In the genomic region with DNA sequence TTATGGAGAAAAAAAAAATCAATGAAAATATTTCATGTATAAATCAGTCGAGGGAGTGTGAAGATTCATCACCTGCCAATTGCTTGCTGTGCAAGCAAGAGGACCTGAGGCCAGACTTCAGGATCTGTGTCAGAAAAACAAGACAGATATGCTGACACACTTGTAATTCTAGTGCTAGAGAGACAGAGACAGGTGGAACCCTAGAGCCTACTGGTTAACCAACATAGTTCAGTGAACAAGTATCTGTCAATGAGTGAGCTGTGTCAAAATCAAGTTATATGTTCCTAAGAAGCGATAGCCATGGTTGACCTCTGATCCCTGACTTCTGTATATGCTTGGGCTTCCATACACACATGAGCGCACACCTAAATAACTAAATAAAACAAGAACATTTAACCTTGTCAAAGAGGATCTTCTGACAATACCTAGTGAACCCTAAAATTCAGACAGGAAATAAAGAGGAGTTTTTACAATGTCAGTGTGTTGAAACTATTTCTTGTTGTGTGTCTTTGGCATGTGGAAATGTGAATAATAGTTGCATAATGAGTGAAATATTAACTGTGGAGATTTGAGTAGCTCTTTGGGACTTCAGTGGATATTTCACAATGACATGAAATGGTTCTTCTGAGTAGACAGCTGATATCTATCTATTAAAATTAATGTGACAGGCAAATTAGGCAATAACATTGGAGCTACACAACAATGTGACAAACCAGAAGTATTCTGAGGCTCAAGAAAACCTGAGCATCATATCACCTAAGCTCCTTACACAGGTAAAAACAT, we compare ENCODE assay signal across 21 mouse cellular contexts. TPM values are rescaled to one million over a fixed set of nuclear protein-coding genes. Genes with fewer than 3 reads are reported as not detected.
DNase-seq lines count a peak whose midpoint lies in the region; ATAC-seq and TF ChIP-seq lines count a peak whose summit lies in the region.
"Had no signal": no experiment of that assay in that cellular context is flagged by ENCODE, and none has a peak within 500 bp of the region (broad histone marks: within the 10 kb centered on the region; RNA-seq: fewer than 3 reads in every experiment).

No protein-coding gene starts in this region.

- no peak overlapping the region for H3K4me3 ChIP-seq in intestine, postnatal 0 days (ENCODE audit: low read depth, low read length)
- H3K4me3 ChIP-seq in intestine, embryonic 15.5 days (replicated peaks), result no peak overlapping the region
- no peak overlapping the region for H3K4me3 ChIP-seq in lung, postnatal 0 days (ENCODE audit: low read depth, low read length)
- H3K4me3 ChIP-seq in embryonic facial prominence, embryonic 10.5 days, result no peak overlapping the region
- H3K4me3 ChIP-seq: embryonic facial prominence, embryonic 13.5 days; forebrain, embryonic 13.5 days; heart, embryonic 13.5 days; hindbrain, embryonic 15.5 days had no signal

- peak; percentile 65 for ATAC-seq in intestine, postnatal 0 days
- ATAC-seq in intestine, embryonic 15.5 days, result no peak
- peak; percentile 54 for ATAC-seq in lung, postnatal 0 days
- ATAC-seq in megakaryocyte progenitor cell, adult 5-6 weeks (replicated peaks; ENCODE audit: poor library complexity), result peak; percentile 79
- ATAC-seq: CD4-positive, CD25-positive, alpha-beta regulatory T cell, adult 4 months; forebrain, embryonic 13.5 days; forebrain, postnatal 0 days; inflammation-experienced regulatory T-cells, adult 6 months had no signal

- H3K4me2 ChIP-seq in intestine, postnatal 0 days (replicated peaks; ENCODE audit: low read depth), result no peak overlapping the region
- no peak overlapping the region for H3K4me2 ChIP-seq in intestine, embryonic 15.5 days (replicated peaks)
- no peak overlapping the region for H3K4me2 ChIP-seq in lung, postnatal 0 days (replicated peaks; ENCODE audit: low read depth, low read length)
- H3K4me2 ChIP-seq: embryonic facial prominence, embryonic 13.5 days; forebrain, embryonic 13.5 days; heart, embryonic 13.5 days; hindbrain, embryonic 15.5 days had no signal

- H3K9ac ChIP-seq in intestine, postnatal 0 days (ENCODE audit: low read depth, low read length), result no peak overlapping the region
- no peak overlapping the region for H3K9ac ChIP-seq in intestine, embryonic 15.5 days
- H3K9ac ChIP-seq in lung, postnatal 0 days (replicated peaks; ENCODE audit: low read depth), result no peak overlapping the region
- H3K9ac ChIP-seq: embryonic facial prominence, embryonic 13.5 days; forebrain, embryonic 13.5 days; forebrain, postnatal 0 days; heart, embryonic 13.5 days; hindbrain, embryonic 15.5 days had no signal

- TF ChIP-seq EP300 in lung, postnatal 0 days (IDR thresholded peaks at IDR 0.05), result no peak

- H3K4me1 ChIP-seq in intestine, postnatal 0 days (replicated peaks; ENCODE audit: control insufficient read depth, insufficient read depth, low read length), result no peaks in the 10 kb centered on the region
- H3K4me1 ChIP-seq in intestine, embryonic 15.5 days (replicated peaks), result no peaks in the 10 kb centered on the region
- H3K4me1 ChIP-seq in lung, postnatal 0 days (ENCODE audit: insufficient read depth, low read depth, low read length), result no peaks in the 10 kb centered on the region
- H3K4me1 ChIP-seq in embryonic facial prominence, embryonic 10.5 days, result no peaks in the 10 kb centered on the region
- H3K4me1 ChIP-seq: embryonic facial prominence, embryonic 13.5 days; forebrain, embryonic 13.5 days; heart, embryonic 13.5 days; hindbrain, embryonic 15.5 days had no signal

- 76% methylated on average over 3 of the region's 3 CpGs for WGBS in intestine, postnatal 0 days
- 81% methylated on average over 3 of the region's 3 CpGs for WGBS in intestine, embryonic 15.5 days
- WGBS in lung, postnatal 0 days, result 65% methylated on average over 3 of the region's 3 CpGs
- 89% methylated on average over 3 of the region's 3 CpGs for WGBS in embryonic facial prominence, embryonic 10.5 days

- H3K9me3 ChIP-seq in intestine, postnatal 0 days (ENCODE audit: control insufficient read depth), result no peaks in the 10 kb centered on the region
- no peaks in the 10 kb centered on the region for H3K9me3 ChIP-seq in intestine, embryonic 15.5 days
- no peaks in the 10 kb centered on the region for H3K9me3 ChIP-seq in lung, postnatal 0 days (ENCODE audit: low read length)
- H3K9me3 ChIP-seq in embryonic facial prominence, embryonic 10.5 days, result no peaks in the 10 kb centered on the region
- H3K9me3 ChIP-seq: embryonic facial prominence, embryonic 13.5 days; forebrain, embryonic 13.5 days; G1E; heart, embryonic 13.5 days; hindbrain, embryonic 15.5 days had no signal

- no peaks in the 10 kb centered on the region for H3K27me3 ChIP-seq in intestine, postnatal 0 days (replicated peaks; ENCODE audit: control insufficient read depth, insufficient read depth, low read length)
- no peaks in the 10 kb centered on the region for H3K27me3 ChIP-seq in intestine, embryonic 15.5 days (replicated peaks)
- H3K27me3 ChIP-seq in lung, postnatal 0 days (replicated peaks; ENCODE audit: insufficient read depth, low read length), result no peaks in the 10 kb centered on the region
- H3K27me3 ChIP-seq in embryonic facial prominence, embryonic 10.5 days (replicated peaks; ENCODE audit: low read depth, poor library complexity, severe bottlenecking), result no peaks in the 10 kb centered on the region
- H3K27me3 ChIP-seq: embryonic facial prominence, embryonic 13.5 days; forebrain, embryonic 13.5 days; heart, embryonic 13.5 days; hindbrain, embryonic 15.5 days had no signal

- no peak for TF ChIP-seq CTCF in intestine, postnatal 0 days (IDR thresholded peaks at IDR 0.05; ENCODE audit: low read depth)
- no peak for TF ChIP-seq CTCF in lung, postnatal 0 days (IDR thresholded peaks at IDR 0.05)

- H3K27ac ChIP-seq in intestine, postnatal 0 days (ENCODE audit: low read depth, low read length), result no peak overlapping the region; the same call in 1 of the 2 replicates
- H3K27ac ChIP-seq in intestine, embryonic 15.5 days, result no peak overlapping the region
- no peak overlapping the region for H3K27ac ChIP-seq in lung, postnatal 0 days (ENCODE audit: low read length)
- H3K27ac ChIP-seq in embryonic facial prominence, embryonic 10.5 days (replicated peaks), result no peak overlapping the region
- H3K27ac ChIP-seq: embryonic facial prominence, embryonic 13.5 days; forebrain, embryonic 13.5 days; heart, embryonic 13.5 days; hindbrain, embryonic 15.5 days had no signal

- peaks cover 4% of the 10 kb centered on the region; the same call in 1 of the 2 replicates for H3K36me3 ChIP-seq in intestine, postnatal 0 days (ENCODE audit: control insufficient read depth, insufficient read depth)
- H3K36me3 ChIP-seq in intestine, embryonic 15.5 days, result no peaks in the 10 kb centered on the region
- H3K36me3 ChIP-seq in lung, postnatal 0 days (ENCODE audit: insufficient read depth, low read length), result no peaks in the 10 kb centered on the region
- no peaks in the 10 kb centered on the region for H3K36me3 ChIP-seq in embryonic facial prominence, embryonic 10.5 days (replicated peaks)
- H3K36me3 ChIP-seq: embryonic facial prominence, embryonic 13.5 days; G1E; hindbrain, embryonic 15.5 days had no signal

- peak; percentile 74 for DNase-seq in lung, postnatal 0 days (ENCODE audit: low spot score)
- no peak for DNase-seq in lung, postnatal 14 days
- no peak for DNase-seq in spleen, postnatal 14 days (ENCODE audit: low spot score in 2 of 2)
- no peak for DNase-seq in embryonic facial prominence, embryonic 10.5 days (ENCODE audit: low spot score)
- DNase-seq: adrenal gland, adult 8-10 months; cerebellum, adult 11-12 months; cerebellum, adult 9-10 months; cerebellum, postnatal 25 days; forebrain, postnatal 0 days; heart, adult 11 months; heart, postnatal 36 days had no signal

RNA-seq across cellular contexts. Expression of a gene that starts 32.7 kb away (rescaled TPM):
- 48.9 and 49.3 TPM in 2 replicates for polyA plus RNA-seq in intestine, postnatal 0 days (2015; fragmentation: Nextera tagmentation; extraction: Ambion mirVana)
- 86.1 and 88.7 TPM in 2 replicates for polyA plus RNA-seq in intestine, embryonic 15.5 days (2015; fragmentation: Nextera tagmentation; extraction: Ambion mirVana)
- 303 and 368 TPM in 2 replicates for polyA plus RNA-seq in lung, postnatal 0 days (2015; fragmentation: Nextera tagmentation; extraction: Ambion mirVana)
- total RNA-seq in megakaryocyte progenitor cell, adult 5-6 weeks (2015), result 100 and 107 TPM in 2 replicates
- total RNA-seq in megakaryocyte progenitor cell, adult 5-6 weeks (2017), result 81.5 and 87.4 TPM in 2 replicates
- polyA plus RNA-seq in embryonic facial prominence, embryonic 10.5 days (2016; fragmentation: Nextera tagmentation; extraction: Ambion mirVana), result 20.6 and 21.6 TPM in 2 replicates
- polyA plus RNA-seq: G1E had no signal
